ENCODE assay signal across 12 mouse cellular contexts in the genomic region with DNA sequence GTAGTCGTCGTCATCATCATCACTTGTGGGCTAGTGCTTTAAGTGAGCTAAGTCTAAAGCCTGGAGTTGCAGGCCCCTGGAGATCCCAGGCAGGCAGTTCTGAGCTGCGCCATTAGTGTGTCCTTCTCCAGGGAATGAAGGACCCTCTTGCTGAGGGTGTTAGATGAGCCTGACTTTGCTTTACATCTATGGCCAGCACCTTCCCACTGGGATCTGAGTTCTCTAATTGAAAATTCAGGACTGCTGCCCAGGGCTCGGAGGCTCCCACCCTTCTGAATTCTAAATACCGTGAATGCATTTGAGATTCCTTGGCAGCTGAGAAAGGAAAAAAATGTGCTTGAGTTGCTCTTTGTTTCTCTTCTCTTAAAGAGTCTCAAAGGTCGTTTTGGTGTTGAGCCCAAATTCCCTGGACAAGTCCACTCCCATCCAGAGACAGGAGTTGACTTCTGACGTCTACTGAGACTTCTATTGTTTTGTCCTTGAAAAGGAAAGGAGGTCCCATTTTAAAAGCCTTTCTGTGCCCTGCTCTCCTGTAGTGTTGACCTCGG.
DNase-seq lines count a peak whose midpoint lies in the region; ATAC-seq and TF ChIP-seq lines count a peak whose summit lies in the region.
"Had no signal": no experiment of that assay in that cellular context is flagged by ENCODE, and none has a peak within 500 bp of the region (broad histone marks: within the 10 kb centered on the region; RNA-seq: fewer than 3 reads in every experiment).

No protein-coding gene starts in this region.

- H3K27ac ChIP-seq in lung, postnatal 0 days (ENCODE audit: low read length): no peak overlapping the region
- H3K27ac ChIP-seq: left cerebral cortex, adult 2 months; limb, embryonic 12.5 days had no signal

- intact Hi-C loops in heart, postnatal 36 days (cut with DNase I): no loop called here

- peak; percentile 2 to 34 for DNase-seq in heart, adult 9 months (ENCODE audit: low spot score in 2 of 2)
- DNase-seq in heart, postnatal 36 days: no peak
- DNase-seq in lung, adult 18-20 months: peak; percentile 12 to 31
- no peak for DNase-seq in lung, adult 2 months
- peak; percentile 63 for DNase-seq in brain, embryonic 14.5 days (ENCODE audit: low read depth)
- peak; percentile 47 for DNase-seq in lung, postnatal 0 days (ENCODE audit: low spot score)
- no peak for DNase-seq in left cerebral cortex, adult 11 months (ENCODE audit: low spot score)
- DNase-seq: cerebellum, adult 2 months; thymus, postnatal 25 days had no signal

- H3K9me3 ChIP-seq in lung, postnatal 0 days (ENCODE audit: low read length): no peaks in the 10 kb centered on the region
- H3K9me3 ChIP-seq: limb, embryonic 12.5 days had no signal

- H3K4me3 ChIP-seq in lung, adult 2 months (replicated peaks; ENCODE audit: extremely low read depth, low read depth, low read length): no peak overlapping the region
- no peak overlapping the region for H3K4me3 ChIP-seq in lung, postnatal 0 days (ENCODE audit: low read depth, low read length)
- H3K4me3 ChIP-seq: left cerebral cortex, adult 2 months; limb, embryonic 12.5 days had no signal

- no peaks in the 10 kb centered on the region for H3K27me3 ChIP-seq in lung, postnatal 0 days (replicated peaks; ENCODE audit: insufficient read depth, low read length)
- H3K27me3 ChIP-seq: limb, embryonic 12.5 days had no signal

- no peak for TF ChIP-seq POLR2A in lung, adult 2 months (IDR thresholded peaks at IDR 0.05; ENCODE audit: borderline replicate concordance, extremely low read depth, low read depth, low read length)
- TF ChIP-seq POLR2A in brain, embryonic 14.5 days (IDR thresholded peaks at IDR 0.05; ENCODE audit: borderline replicate concordance, extremely low read depth, insufficient read depth, insufficient read length, poor library complexity, severe bottlenecking): no peak

- peak; percentile 35; the same call in 1 of the 2 replicates for ATAC-seq in lung, postnatal 0 days
- no peak for ATAC-seq in activated CD4-positive, CD25-positive, alpha-beta regulatory T cell, adult 4 months

- no peak for TF ChIP-seq CTCF in lung, adult 2 months (IDR thresholded peaks at IDR 0.05; ENCODE audit: insufficient read depth, low read length)
- no peak for TF ChIP-seq CTCF in brain, embryonic 14.5 days (IDR thresholded peaks at IDR 0.05; ENCODE audit: borderline replicate concordance, extremely low read depth, insufficient read depth, insufficient read length)
- TF ChIP-seq CTCF in lung, postnatal 0 days (IDR thresholded peaks at IDR 0.05): no peak

- H3K36me3 ChIP-seq in lung, postnatal 0 days (ENCODE audit: insufficient read depth, low read length): no peaks in the 10 kb centered on the region
- H3K36me3 ChIP-seq: limb, embryonic 12.5 days had no signal

- no peak overlapping the region for H3K4me2 ChIP-seq in lung, postnatal 0 days (replicated peaks; ENCODE audit: low read depth, low read length)
- H3K4me2 ChIP-seq: limb, embryonic 12.5 days had no signal

- 0 out of 2 replicates have a peak, but pooled peaks cover 2% of the 10 kb centered on the region for H3K4me1 ChIP-seq in lung, adult 2 months (ENCODE audit: control insufficient read depth, insufficient read depth, low read length)
- no peaks in the 10 kb centered on the region; the same call in 1 of the 2 replicates for H3K4me1 ChIP-seq in lung, postnatal 0 days (ENCODE audit: insufficient read depth, low read depth, low read length)
- H3K4me1 ChIP-seq: limb, embryonic 12.5 days had no signal

- H3K9ac ChIP-seq in lung, postnatal 0 days (replicated peaks; ENCODE audit: low read depth): no peak overlapping the region
- H3K9ac ChIP-seq: limb, embryonic 12.5 days had no signal

- peak; percentile 35; the same call in 1 of the 2 replicates for TF ChIP-seq EP300 in lung, postnatal 0 days (IDR thresholded peaks at IDR 0.05)

- 61% methylated on average over 8 of the region's 8 CpGs for WGBS in lung, adult 2 months
- 57% methylated on average over 8 of the region's 8 CpGs for WGBS in lung, postnatal 0 days

Comparison
In these comparisons a context has a peak if more than half of its experiments do, and no peak if none do; other contexts are left out.
1. DNase-seq: peak in heart, adult 9 months (2 of 2), lung, adult 18-20 months (2 of 2), brain, embryonic 14.5 days (single experiment) and lung, postnatal 0 days (single experiment); none in heart, postnatal 36 days (0 of 2), lung, adult 2 months (single experiment) and left cerebral cortex, adult 11 months (single experiment).